ENCODE assay signal across 32 mouse cellular contexts in genomic region chr11:111020211-111020610, GRCm38 (mm10). TPM values are rescaled to one million over a fixed set of nuclear protein-coding genes. Genes with fewer than 3 reads are reported as not detected.
"Had no signal": no experiment of that assay in that cellular context is flagged by ENCODE, and none has a peak within 500 bp of the region (broad histone marks: within the 10 kb centered on the region; RNA-seq: fewer than 3 reads in every experiment).

No protein-coding gene starts in this region.

- H3K9ac ChIP-seq: heart, embryonic 12.5 days; hindbrain, embryonic 13.5 days; hindbrain, embryonic 15.5 days; intestine, embryonic 15.5 days; limb, embryonic 12.5 days; liver, embryonic 13.5 days; liver, embryonic 15.5 days had no signal

- H3K4me2 ChIP-seq: heart, embryonic 12.5 days; hindbrain, embryonic 13.5 days; hindbrain, embryonic 15.5 days; intestine, embryonic 15.5 days; limb, embryonic 12.5 days; liver, embryonic 11.5 days; liver, embryonic 13.5 days; liver, embryonic 15.5 days had no signal

- H3K4me1 ChIP-seq: heart, embryonic 10.5 days; heart, embryonic 12.5 days; hindbrain, embryonic 15.5 days; intestine, embryonic 15.5 days; limb, embryonic 12.5 days; liver, embryonic 13.5 days; liver, embryonic 15.5 days had no signal

- DNase-seq: gastrocnemius, postnatal 10 days; gastrocnemius, postnatal 25 days; heart, adult 18-20 months; heart, postnatal 10 days; heart, postnatal 4 days; kidney, adult 18-20 months; kidney, adult 8-10 months; kidney, postnatal 10 days; kidney, postnatal 25 days; kidney, postnatal 4 days; liver; liver, embryonic 13.5 days had no signal

- H3K4me3 ChIP-seq: heart, embryonic 10.5 days; heart, embryonic 12.5 days; hindbrain, embryonic 10.5 days; hindbrain, embryonic 13.5 days; hindbrain, embryonic 15.5 days; intestine, embryonic 15.5 days; layer of hippocampus, adult 2 months; left cerebral cortex, adult 2 months; limb, embryonic 10.5 days; limb, embryonic 12.5 days; liver, embryonic 13.5 days; liver, embryonic 15.5 days had no signal

- ATAC-seq: inflammation-experienced regulatory T-cells, adult 6 months; intestine, embryonic 15.5 days; intestine, postnatal 0 days had no signal

- H3K9me3 ChIP-seq: heart, embryonic 10.5 days; heart, embryonic 12.5 days; hindbrain, embryonic 10.5 days; hindbrain, embryonic 13.5 days; hindbrain, embryonic 15.5 days; intestine, embryonic 15.5 days; limb, embryonic 10.5 days; limb, embryonic 12.5 days; liver, embryonic 13.5 days; liver, embryonic 15.5 days had no signal

- H3K27ac ChIP-seq: heart, embryonic 10.5 days; hindbrain, embryonic 13.5 days; hindbrain, embryonic 15.5 days; intestine, embryonic 15.5 days; layer of hippocampus, adult 2 months; left cerebral cortex, adult 2 months; limb, embryonic 10.5 days; limb, embryonic 12.5 days; liver, embryonic 13.5 days; liver, embryonic 15.5 days had no signal

- H3K27me3 ChIP-seq: heart, embryonic 12.5 days; hindbrain, embryonic 13.5 days; hindbrain, embryonic 15.5 days; intestine, embryonic 15.5 days; limb, embryonic 12.5 days; liver, embryonic 13.5 days; liver, embryonic 15.5 days had no signal

- H3K36me3 ChIP-seq: heart, embryonic 10.5 days; heart, embryonic 12.5 days; hindbrain, embryonic 10.5 days; hindbrain, embryonic 13.5 days; hindbrain, embryonic 15.5 days; intestine, embryonic 15.5 days; limb, embryonic 10.5 days; limb, embryonic 12.5 days; liver, embryonic 13.5 days; liver, embryonic 15.5 days had no signal

RNA-seq across cellular contexts. Expression of gene Kcnj2, which starts 45.8 kb away (rescaled TPM):
- polyA plus RNA-seq: inflammation-experienced regulatory T-cells, adult 6 months had no signal

RNA-seq across cellular contexts. Expression of gene Kcnj16, which starts 52.4 kb away (rescaled TPM):
- total RNA-seq: gastrocnemius, postnatal 25 days; gastrocnemius, postnatal 4 days; granulocyte monocyte progenitor cell, adult 5-6 weeks; heart, postnatal 10 days; heart, postnatal 25 days; heart, postnatal 4 days had no signal
- polyA plus RNA-seq: heart, embryonic 12.5 days; heart, embryonic 14.5 days; heart, embryonic 16.5 days; hindbrain, embryonic 10.5 days; inflammation-experienced regulatory T-cells, adult 6 months; limb, embryonic 10.5 days; limb, embryonic 12.5 days; limb, embryonic 14.5 days had no signal
